Mouse (Mus musculus) left cerebral cortex, adult 8-10 months (tissue): ENCODE results near the gene Abl1. TPM values are rescaled to one million over a fixed set of nuclear protein-coding genes. Genes with fewer than 3 reads are reported as not detected.

Experiments
- DNase-seq, 2 experiments: peaks; one replicate each; pipeline ENCODE4 v3.0.0; 2022; ENCODE audit warnings: low spot score in 2 of 2
- total RNA-seq, 4 experiments: library from RNA; stranded (reverse); gene quantifications; 2 replicates each; pipeline ENCODE4 v1.2.4; 2022

Gene Abl1
- total RNA-seq, 4 experiments from 2014 or later = 47.1 to 49.9 (median 47.7) TPM

GRCm38 (mm10) chr2:31741728-31742127, 53.6 kb downstream of the Abl1 start:
- no peak for DNase-seq

- no peak for DNase-seq
These were observed 54.0 kb downstream of the Abl1 start for GRCm38 (mm10) chr2:31742134-31742533.

- DNase-seq = no peak
These were observed 57.6 kb downstream of the Abl1 start for GRCm38 (mm10) chr2:31745741-31746243.

- no peak for DNase-seq
These were observed 58.7 kb downstream of the Abl1 start for GRCm38 (mm10) chr2:31746835-31747234.

GRCm38 (mm10) chr2:31749046-31749709, 61.0 kb downstream of the Abl1 start:
- DNase-seq = no peak

- DNase-seq = no peak
These were observed 62.0 kb downstream of the Abl1 start for GRCm38 (mm10) chr2:31750133-31750532.

GRCm38 (mm10) chr2:31757472-31757871, 69.3 kb downstream of the Abl1 start:
- no peak for DNase-seq

GRCm38 (mm10) chr2:31758966-31759365, 70.8 kb downstream of the Abl1 start:
- no peak for DNase-seq

- DNase-seq = no peak
These were observed 71.7 kb downstream of the Abl1 start for GRCm38 (mm10) chr2:31759751-31760460.

- DNase-seq = no peak
These were observed 72.3 kb downstream of the Abl1 start for GRCm38 (mm10) chr2:31760486-31760885.

GRCm38 (mm10) chr2:31761115-31761531, 72.9 kb downstream of the Abl1 start:
- no peak for DNase-seq

- no peak for DNase-seq
These were observed 73.4 kb downstream of the Abl1 start for GRCm38 (mm10) chr2:31761585-31761984.

- DNase-seq = no peak
These were observed 74.0 kb downstream of the Abl1 start for GRCm38 (mm10) chr2:31762155-31762554.

GRCm38 (mm10) chr2:31762853-31763252, 74.7 kb downstream of the Abl1 start:
- no peak for DNase-seq

- DNase-seq = no peak
These were observed 75.1 kb downstream of the Abl1 start for GRCm38 (mm10) chr2:31763271-31763670.

- no peak for DNase-seq
These were observed 78.9 kb downstream of the Abl1 start for GRCm38 (mm10) chr2:31767104-31767503.

GRCm38 (mm10) chr2:31767815-31768214, 79.6 kb downstream of the Abl1 start:
- no peak for DNase-seq

- no peak for DNase-seq
These were observed 80.9 kb downstream of the Abl1 start for GRCm38 (mm10) chr2:31769115-31769514.

GRCm38 (mm10) chr2:31769631-31770111, 81.5 kb downstream of the Abl1 start:
- no peak for DNase-seq

- no peak for DNase-seq
These were observed 82.7 kb downstream of the Abl1 start for GRCm38 (mm10) chr2:31770781-31771441.

- DNase-seq = no peak
These were observed 88.3 kb downstream of the Abl1 start for GRCm38 (mm10) chr2:31776479-31776878.

GRCm38 (mm10) chr2:31779258-31779657, 91.1 kb downstream of the Abl1 start:
- no peak for DNase-seq
